Mouse (Mus musculus) mouse trophoblast stem cell (cell line): ENCODE data around the gene Hivep2.

Source experiments
- in situ Hi-C, 2 experiments: fragments of 300-500 bp; cut with MseI, MboI; formaldehyde crosslinking; loops; 2 replicates in 1 of 2; 3 replicates in 1 of 2; pipeline ENCODE4 v1.15.1; 2025

Gene Hivep2

DNA sequence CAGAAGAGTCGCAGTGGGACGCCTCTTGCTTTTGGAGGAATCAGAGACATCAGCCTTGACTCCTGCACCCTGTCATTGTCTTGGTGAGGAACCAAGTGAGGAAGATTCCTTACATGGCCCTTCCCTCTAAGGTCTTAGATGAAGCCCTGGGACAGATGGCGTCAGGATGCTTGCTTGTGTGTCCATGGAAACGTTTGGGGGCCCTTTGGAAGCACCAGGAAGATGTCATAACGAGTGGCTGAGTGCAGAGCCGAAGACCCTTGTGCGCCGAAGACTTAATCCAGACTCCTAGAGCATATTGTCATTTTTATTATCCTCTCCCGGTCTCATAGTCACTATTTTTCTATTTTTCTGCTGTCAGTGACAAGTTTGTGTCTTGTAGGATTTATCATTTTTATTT, 111.0 kb downstream of the Hivep2 start:
- in situ Hi-C loops: no loop called here

DNA sequence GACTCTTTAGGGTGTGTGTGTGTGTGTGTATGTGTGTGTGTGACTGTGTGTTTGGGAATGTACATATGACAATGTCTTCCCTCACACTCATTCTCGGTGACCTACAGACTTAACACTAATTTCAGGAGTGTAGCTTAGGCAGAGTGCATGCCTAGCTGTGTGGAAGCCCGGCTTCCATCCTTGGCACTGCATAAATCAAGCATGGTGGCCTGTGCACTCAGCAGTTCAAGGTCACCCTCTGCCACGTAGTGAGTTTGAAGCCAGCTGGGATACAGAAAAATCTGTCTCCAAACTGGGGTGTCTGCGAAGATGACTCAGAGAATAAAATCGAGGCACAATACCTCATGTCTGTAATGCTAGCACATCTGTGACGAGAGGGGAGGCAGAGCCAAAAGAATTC, 115.0 kb downstream of the Hivep2 start:
- in situ Hi-C loops: no loop called here

DNA sequence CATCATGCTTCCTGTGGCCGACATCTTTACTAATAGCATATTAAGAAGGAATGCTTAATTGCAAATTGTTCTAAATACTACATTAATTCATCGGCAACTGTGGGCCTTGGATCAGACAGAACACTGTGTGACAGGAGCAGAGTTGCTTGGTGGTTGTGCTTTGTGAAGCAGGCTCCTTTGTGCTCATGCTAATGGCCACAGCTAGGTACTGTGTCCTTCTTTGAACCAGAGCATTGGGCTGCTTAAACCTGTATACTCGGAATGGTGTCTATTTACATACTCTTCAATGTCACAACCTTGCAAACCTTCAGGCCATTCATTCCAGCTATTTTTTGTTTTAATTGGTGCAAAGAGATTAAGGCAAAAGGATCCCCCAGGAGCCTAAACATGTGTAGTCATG, 115.9 kb downstream of the Hivep2 start:
- in situ Hi-C loops: no loop called here

DNA sequence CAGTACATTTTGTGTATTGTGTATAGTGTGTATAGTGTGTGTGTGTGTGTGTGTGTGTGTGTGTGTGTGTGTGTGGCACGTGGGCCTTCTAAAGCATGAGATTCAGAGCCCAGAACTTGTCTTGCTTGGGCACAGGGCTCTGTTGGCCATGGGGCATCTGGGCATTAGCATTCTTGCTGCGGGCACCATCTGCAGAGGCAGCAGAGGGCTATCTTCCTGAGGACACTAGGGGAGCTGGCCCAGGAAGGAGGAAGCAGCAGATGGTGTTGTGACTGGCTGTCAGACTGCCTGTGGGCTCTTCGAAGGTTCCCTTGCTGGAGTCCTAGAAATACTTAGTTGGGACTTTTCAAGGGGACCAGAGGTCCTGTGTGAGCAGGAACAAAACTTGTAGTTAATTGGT, 116.4 kb downstream of the Hivep2 start:
- in situ Hi-C loops: no loop called here

DNA sequence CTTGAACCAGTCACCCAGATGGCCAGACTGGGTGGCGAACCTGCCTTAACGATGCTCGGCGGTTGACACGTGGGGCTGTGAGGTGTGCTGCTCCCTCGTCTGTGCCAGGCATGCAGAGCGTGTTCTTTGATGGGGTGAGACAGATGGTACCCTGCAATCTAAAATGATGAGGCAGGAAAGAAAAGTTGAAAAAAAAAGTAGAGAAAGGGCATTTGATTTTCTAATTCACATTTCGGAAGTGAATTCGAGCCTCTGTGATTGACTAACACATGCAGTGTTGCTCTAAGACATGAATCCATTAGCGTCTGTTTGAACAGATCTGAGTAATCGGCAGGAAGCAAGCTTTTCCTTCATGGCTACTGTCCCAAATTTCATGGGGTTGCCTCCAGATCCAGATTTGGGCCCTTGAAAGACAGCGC, 119.4 kb downstream of the Hivep2 start:
- in situ Hi-C loops: no loop called here

DNA sequence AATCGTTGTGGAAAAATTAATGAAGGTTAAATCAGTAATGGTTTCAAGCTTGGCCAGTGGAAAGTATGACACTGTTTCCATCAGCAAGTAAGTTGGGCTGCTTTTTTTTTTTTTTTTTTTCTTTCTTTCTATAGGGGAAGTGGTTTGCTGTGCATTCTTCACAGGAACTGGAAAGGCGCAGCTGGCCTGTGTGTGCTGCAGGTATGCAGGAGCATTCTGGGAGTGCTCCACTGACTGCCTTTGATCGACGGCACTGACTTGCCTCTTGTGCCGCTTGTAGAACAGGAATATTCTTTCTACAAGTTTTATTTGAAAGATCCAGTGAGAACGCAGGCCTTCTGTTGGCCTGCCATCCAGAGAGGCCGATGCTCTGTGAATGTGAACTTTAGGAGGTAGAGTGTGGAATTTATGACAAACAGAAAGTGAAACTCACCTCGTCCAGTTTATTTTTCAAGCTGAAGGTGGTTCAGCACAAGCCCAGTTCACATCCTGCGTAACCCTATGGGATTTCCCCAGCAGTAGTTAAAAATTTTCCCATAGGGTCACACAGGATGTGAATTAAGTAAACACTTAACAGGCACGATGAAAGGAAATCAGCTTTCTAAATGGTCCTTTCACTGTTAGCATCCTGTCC, 120.1 kb downstream of the Hivep2 start:
- in situ Hi-C loops: no loop called here

DNA sequence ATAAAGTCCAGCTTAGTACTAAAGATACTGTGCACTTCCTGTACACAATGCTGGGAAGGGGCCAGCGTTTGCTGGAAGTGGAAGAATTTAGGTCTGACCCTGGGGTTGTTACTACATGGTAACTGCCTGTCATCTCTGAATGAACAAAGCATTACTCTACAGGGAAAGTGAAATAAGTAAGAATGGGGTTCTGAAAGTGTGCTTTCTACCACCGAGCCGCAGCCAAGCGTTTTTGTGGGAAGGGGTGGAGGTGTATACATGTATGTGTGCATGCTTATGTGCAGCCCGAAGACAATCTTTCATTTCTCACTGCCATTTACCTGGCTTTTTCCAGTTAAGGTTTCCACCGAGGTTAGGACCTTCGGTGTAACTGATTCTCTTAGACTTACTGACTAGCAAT, 121.4 kb downstream of the Hivep2 start:
- in situ Hi-C loops: no loop called here

DNA sequence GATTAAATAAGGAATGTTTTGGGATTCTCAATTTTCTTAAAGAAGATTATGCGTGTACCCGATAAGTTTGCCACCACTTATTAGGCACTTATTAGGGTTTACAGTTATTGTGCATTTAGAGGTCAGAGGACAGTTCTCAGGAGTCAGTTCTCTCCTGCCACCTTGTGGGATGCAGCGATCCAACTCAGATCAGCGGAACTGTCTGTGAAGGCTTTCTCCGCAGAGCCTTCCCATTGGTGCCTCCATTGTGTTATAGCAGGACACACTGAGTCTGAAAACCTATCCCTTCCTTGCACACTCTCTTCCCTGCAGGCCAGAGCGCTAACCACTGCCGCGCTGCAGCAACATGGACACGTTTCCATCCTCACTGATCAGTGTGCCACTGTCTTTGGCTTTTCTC, 123.6 kb downstream of the Hivep2 start:
- in situ Hi-C loops: no loop called here

DNA sequence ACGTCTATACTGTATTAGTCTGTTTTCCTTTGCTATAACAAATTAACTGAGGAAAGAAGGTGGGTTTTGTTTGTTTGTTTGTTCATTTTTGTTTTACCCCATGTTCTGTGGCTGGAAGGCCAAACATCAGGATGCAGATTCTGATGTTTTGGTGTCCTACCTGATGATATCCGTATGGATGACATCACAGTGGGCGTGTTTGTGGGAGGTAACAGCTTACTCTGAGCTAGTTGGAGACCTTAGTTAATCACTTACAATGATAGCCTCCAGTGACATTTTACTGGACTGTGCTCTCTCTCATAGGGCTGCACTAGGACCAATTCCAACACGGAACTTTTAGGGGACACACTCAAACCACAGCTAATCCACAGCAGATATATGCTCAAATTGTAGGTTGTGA, 128.2 kb downstream of the Hivep2 start:
- in situ Hi-C loops: no loop called here

DNA sequence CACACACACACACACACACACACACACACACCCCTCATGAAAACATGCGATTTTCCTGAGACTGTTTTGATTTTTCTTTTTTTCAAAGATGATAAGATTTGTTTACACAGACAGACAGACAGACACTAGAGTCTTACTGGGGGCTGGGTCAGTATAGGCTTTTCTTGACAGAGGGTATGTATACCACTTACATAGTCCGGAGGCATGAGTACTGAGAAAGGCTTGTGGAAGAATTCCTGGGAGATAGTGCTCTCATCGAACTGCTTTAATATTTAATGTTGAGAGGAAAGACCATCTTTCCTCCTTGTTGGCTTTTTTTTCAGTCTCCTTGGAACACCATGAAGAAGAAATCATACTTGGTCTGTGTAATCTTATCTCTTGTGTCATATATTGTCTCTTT, 130.2 kb downstream of the Hivep2 start:
- in situ Hi-C loops: no loop called here

DNA sequence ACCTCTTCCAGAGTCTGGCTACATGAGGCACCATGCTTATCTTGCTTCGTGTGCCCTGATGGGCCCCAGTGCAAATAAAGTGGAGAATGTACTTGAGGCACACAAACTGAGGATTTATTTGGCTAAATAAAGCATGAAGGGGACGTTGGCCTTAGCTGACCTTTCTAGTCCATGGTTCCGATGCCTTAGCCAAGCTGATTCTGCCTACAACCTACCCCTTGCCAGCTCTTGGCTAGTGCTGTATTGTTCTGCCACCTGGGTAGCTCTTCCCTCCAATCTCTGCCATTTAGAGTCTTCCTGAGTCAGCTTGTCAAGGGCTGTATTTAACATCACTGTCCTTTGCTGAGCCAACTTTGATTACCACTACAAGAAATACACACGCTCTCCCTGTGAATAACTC, 133.3 kb downstream of the Hivep2 start:
- in situ Hi-C loops: no loop called here

DNA sequence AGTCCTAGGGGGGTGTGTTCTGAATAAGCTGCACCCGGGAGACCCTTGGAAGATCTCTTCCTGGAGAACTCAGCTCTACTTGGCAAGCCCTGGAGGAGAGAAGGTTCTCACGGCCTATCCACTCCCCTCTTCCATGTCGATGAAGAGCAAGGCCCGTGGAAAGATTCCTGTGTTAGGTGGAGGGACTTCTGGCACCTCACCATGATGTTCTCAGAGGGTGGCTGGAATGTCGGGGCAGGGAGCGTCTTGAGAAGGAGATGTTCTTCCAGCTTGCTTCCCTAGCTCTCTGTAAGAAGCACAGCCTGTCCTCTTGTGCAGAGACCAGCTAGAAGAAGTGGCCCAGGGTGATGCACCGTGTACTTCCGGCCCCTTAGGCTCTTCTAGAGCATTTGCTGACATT, 134.2 kb downstream of the Hivep2 start:
- in situ Hi-C loops: no loop called here

DNA sequence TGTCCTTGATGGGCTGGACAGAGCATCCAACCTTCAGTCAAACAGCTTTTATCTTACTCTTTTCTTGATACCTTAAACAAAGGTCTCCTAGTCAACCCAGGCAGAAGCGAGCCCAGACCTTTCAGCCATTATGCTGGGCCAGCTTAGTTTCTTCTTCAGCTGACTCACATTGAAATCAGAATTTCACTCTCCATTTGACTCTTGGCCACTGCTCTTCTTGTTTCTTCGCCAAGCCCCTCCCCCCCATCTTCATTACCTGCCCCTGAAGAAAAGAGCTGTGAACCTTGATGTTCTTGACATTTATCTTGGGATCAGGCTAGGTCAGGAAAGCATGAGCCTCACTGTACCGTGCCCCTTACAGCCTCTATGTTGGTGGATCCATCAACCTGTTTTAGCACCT, 135.0 kb downstream of the Hivep2 start:
- in situ Hi-C loops: no loop called here

DNA sequence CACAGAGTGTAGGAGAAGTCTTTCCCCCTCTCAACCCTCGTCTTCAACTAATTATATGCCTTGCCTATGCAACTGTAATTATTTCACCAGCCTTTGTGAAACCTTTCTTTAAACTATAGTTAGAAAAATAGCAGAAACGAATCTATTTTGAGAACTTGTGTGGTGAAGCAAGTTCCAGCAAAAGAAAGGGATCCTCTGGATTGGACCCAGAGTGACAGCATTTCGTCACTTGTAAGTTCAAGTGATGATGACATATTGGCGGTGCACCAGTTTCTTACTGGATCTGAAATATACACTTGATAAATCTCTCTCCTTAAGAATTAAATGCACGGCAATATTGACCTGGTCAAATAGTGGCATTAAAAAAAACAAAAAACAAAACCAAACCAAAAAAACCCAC, 136.1 kb downstream of the Hivep2 start:
- in situ Hi-C loops: no loop called here

DNA sequence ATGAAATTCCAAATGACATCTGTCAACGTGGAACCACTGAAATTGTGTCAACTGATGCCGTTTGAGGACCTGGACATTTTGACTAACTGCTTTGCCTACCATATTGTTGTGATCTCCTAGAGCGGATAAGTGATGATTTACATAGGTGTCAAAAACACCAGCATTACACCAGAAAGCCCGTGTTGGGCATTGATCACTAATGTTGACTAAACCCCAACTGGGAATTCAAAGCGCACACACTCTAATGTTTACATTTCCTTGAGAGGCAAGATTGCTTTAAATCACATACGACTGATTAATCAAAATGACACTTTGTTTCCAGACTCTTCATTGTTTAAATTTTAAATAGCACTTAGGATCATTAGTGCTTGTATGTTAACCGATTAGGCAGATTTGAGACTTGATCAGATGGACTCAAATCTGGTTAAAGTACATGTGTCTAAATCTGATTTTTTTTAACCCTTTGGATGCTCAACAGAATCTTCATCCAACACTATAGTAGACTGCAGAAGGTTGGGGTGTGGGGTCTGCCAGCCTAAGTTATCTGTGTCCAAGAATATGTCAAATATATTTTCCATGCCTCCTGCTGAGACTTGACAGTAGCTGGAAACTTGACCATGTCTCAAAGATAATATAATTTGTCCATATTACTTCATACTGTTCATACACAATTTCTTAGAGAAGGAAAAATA, 142.3 kb downstream of the Hivep2 start:
- in situ Hi-C loops: no loop called here

DNA sequence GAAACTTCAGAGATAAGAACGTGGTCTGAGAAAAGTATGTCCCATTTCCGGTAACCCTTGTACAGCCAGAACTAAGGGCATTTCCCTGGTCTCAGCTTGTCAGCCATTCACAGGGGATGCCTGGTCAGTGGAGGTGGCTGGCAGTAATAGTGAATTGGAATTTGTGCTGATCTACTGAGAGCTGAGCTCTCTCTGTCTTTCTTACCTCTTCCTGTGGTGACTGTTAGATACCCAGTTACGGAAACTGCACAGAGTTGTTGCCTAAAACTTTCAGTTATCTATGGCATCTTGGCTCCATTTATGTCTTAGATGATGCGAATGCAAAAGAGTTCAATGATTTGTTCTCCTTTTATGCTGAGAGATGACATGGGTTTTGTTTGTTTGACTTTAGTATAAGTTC, 150.0 kb downstream of the Hivep2 start:
- in situ Hi-C loops: no loop called here

DNA sequence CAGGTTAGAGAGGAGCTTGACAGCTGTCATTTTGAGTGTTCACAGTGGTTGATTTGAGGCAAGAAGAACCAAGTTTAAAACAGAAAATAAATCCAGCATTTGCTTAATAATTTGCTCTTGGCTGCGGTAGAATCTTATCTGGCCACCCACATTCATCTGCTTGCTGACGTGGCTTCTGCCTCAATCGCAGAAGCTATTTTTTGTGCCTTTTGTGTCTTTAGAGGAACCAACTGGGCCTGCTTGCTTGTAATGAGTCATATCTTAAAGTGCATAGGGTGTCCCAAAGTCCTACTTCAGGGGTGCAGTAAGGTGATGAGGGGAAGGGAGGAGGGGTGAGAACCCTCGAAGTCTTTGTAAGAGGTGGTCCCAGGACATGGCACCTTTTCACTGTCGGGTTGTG, 151.1 kb downstream of the Hivep2 start:
- in situ Hi-C loops: no loop called here

DNA sequence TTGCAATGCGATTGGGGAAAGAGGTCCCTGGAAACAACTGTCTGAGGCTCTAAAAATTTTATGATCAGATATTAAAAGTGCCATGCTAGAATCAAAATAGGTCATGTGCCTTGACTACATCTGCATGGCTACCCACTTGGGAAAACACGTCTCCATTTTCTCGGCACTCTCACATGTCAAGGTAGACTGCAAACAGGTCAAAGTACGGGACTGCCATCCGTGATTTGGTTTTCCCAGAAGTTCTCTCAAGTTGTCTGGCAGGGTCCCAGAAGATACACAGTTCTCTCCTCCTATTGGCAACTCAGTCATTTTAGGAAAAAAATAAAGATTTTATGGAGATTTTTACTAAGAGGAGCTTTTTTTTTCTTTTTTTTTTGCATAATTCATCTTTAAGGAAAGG, 153.3 kb downstream of the Hivep2 start:
- in situ Hi-C loops: no loop called here

DNA sequence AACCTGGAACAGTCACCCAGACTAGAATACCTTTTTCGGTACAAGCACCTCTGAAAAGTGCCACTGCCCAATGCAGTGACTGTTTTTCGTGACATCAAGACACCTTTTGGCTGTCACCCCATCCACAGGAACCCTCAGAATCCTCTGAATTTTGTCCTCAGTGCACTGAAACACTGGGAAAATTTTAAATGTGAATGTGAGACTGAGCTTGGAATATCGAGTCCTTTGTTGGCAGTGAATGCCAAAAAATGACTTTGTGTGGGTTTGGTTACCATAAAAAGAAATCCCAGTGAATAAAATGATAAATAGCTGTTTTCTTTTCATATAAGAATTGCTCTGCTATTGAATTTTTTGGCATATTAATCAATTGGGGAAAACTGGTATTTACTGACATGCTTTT, 154.6 kb downstream of the Hivep2 start:
- in situ Hi-C loops: no loop called here

DNA sequence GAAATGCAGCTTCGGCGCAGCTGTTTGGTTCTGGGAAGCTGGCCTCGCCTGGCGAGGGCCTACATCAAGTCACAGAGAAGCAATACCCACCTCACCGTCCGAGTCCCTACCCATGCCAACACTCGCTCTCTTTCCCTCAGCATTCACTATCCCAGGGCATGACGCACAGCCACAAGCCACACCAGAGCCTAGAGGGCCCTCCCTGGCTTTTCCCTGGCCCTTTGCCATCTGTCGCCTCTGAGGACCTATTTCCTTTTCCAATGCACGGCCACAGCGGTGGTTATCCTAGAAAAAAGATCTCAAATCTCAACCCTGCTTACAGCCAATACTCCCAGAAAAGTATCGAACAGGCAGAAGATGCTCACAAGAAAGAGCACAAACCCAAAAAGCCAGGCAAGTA, 162.0 kb downstream of the Hivep2 start:
- in situ Hi-C loops: no loop called here

DNA sequence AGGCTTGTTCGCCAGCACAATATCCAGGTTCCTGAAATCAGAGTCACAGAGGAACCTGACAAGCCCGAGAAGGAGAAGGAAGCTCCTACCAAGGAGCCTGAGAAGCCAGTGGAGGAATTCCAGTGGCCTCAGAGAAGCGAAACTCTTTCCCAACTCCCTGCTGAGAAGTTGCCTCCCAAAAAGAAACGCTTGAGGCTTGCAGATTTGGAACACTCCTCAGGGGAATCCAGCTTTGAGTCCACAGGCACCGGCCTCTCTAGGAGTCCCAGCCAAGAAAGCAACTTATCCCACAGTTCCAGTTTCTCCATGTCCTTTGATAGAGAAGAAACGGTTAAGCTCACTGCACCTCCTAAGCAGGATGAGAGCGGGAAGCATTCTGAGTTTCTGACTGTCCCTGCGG, 164.4 kb downstream of the Hivep2 start:
- in situ Hi-C loops: no loop called here

DNA sequence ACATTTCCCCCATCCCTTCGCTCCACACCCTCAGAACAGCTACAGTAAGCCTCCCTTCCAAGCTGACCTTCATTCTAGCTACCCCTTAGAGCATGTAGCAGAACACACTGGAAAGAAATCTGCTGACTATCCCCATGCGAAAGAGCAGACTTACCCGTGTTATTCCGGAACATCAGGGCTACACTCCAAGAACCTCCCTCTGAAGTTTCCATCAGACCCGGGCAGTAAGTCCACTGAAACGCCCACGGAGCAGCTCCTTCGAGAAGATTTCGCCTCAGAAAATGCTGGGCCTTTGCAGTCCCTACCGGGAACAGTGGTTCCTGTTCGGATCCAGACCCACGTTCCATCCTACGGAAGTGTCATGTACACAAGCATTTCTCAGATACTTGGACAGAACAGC, 165.4 kb downstream of the Hivep2 start:
- in situ Hi-C loops: no loop called here

DNA sequence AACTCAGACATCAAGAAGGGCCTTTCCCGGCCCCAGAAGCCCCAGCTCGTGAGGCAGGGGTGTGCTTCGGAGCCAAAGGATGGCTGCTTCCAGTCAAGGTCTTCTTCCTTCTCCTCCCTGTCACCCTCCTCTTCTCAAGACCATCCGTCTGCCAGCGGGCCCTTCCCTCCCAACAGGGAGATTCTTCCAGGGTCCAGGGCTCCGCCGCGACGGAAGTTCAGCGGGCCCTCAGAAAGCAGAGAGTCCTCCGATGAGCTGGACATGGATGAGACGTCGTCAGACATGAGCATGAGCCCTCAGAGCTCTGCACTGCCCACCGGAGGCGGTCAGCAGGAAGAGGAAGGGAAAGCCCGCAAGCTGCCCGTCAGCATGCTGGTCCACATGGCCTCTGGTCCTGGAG, 166.2 kb downstream of the Hivep2 start:
- in situ Hi-C loops: no loop called here

DNA sequence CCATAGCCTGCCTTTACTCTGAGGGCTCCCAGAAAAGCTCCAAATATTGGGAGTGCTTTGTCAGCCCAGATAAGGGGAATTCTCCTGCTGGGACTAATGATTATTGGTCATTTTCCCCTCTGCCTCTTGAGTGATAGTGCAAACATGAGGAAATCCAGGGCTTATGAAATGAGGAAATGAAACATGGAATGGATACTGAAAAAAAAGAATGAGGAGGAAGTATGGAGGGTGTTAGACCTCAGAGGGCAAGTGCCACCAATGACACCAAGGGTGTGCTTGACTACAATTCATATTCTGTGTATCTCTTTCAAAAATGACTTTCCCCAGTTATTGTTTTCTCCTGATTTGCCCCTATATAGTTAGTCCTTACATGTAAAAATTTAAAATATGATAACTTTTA, 167.1 kb downstream of the Hivep2 start:
- in situ Hi-C loops: no loop called here
